Mouse (Mus musculus) G1E (cell line): ENCODE measurements around the gene Gm45808. TPM values are rescaled to one million over a fixed set of nuclear protein-coding genes. Genes with fewer than 3 reads are reported as not detected.
"Not testable (repeated sequence)": the region's sequence is repeated elsewhere in the genome, so short reads cannot be mapped to it uniquely, and the experiment has no call there.

Experiments
- ATAC-seq: 2 replicates; pipeline ENCODE4 v1.8.0; 2016; ENCODE audit warnings: mild to moderate bottlenecking; ENCODE audit not compliant: insufficient number of reproducible peaks, poor library complexity, low FRiP score, severe bottlenecking; ENCODE audit errors: extremely low read depth
- DNase-seq: peaks from one replicate; pipeline ENCODE4 v3.0.0; 2012; ENCODE audit warnings: low spot score
- H3K27me3 ChIP-seq: 2 replicates; pipeline ENCODE4 v1.6.1; 2012; ENCODE audit warnings: mild to moderate bottlenecking, low read length, inconsistent platforms; ENCODE audit not compliant: insufficient read depth
- H3K36me3 ChIP-seq: replicated peaks from 2 replicates; pipeline ENCODE3; 2012; ENCODE audit warnings: mild to moderate bottlenecking, inconsistent platforms
- H3K4me1 ChIP-seq: 2 replicates; pipeline ENCODE4 v1.6.1; 2012; ENCODE audit warnings: low read depth, low read length, inconsistent platforms, mixed read lengths; ENCODE audit not compliant: insufficient read depth
- H3K4me3 ChIP-seq: 2 replicates; pipeline ENCODE4 v1.5.1; 2012; ENCODE audit warnings: low read depth, mild to moderate bottlenecking, inconsistent platforms, low read length, moderate library complexity, mixed read lengths
- H3K9me3 ChIP-seq: replicated peaks from 2 replicates; pipeline ENCODE4 v1.6.1; 2012; ENCODE audit warnings: inconsistent platforms
- CTCF ChIP-seq: IDR thresholded peaks from 2 replicates; pipeline ENCODE4 v1.5.1; 2012; ENCODE audit warnings: low read depth, low read length, inconsistent platforms, mixed read lengths
- GATA1 ChIP-seq: IDR thresholded peaks from 2 replicates; pipeline ENCODE4 v1.6.1; 2012; ENCODE audit warnings: borderline replicate concordance, low read length, inconsistent platforms, mixed read lengths
- GATA2 ChIP-seq: IDR thresholded peaks from 2 replicates; pipeline ENCODE4 v1.6.1; 2012; ENCODE audit warnings: low read depth, low read length, inconsistent platforms, borderline replicate concordance
- POLR2AphosphoS5 ChIP-seq: IDR thresholded peaks from 2 replicates; pipeline ENCODE4 v1.6.1; 2012; ENCODE audit warnings: low read depth, low read length, inconsistent platforms; ENCODE audit not compliant: insufficient replicate concordance
- TAL1 ChIP-seq: conservative IDR thresholded peaks from 2 replicates; pipeline ENCODE4 v1.6.1; 2012; ENCODE audit warnings: low read depth, low read length, inconsistent platforms, mixed read lengths
- polyA plus RNA-seq: library from polyadenylated mRNA; stranded (reverse); fragments of >175 nt; gene quantifications from 2 replicates; pipeline ENCODE4 v1.2.3, GENCODE M21; 2012
- total RNA-seq, 2 experiments: library from RNA; stranded (forward) in 1 of 2; stranded (reverse) in 1 of 2; fragments of 200-1000 nt in 1 of 2; fragments of >200 nt in 1 of 2; fragmentation: Nextera tagmentation in 1 of 2; gene quantifications; 2 replicates each; pipeline ENCODE4 v1.2.3; 2014 to 2017

Gm45808 gene
- total and polyA plus RNA-seq, 3 experiments = not detected

- peak overlapping the region; percentile 87 for H3K4me3 ChIP-seq
- no peaks in the 10 kb centered on the region for H3K27me3 ChIP-seq
- peaks cover 88% of the 10 kb centered on the region for H3K36me3 ChIP-seq
- no peak for TF ChIP-seq TAL1
- ATAC-seq = peak; percentile 40
- no peaks in the 10 kb centered on the region for H3K9me3 ChIP-seq
- H3K4me1 ChIP-seq = peaks cover 71% of the 10 kb centered on the region
- DNase-seq = peak; percentile 85
Observed at GRCm38 (mm10) chr7:45460860-45461314, 25.7 kb downstream of the Gm45808 start.

DNA sequence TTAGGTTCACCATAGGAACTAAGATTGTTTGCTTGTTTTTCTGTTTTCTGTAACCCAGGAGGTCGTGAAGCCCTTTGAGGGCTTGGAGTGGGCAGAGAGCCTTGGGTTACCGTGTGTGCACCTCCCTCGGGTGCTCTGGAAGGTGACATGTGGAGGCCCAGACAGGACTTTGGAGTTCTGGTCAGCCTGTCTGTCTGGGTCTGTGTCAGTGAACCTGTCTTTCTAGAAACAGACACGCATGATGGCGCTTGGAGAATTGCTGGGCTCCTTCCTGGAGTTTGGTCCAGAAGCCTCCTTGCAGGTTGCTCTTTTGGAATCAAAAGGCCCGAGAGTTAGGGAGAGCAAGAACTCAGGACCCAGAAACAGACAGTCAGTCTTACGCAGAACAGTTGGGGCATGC lies 26.2 kb downstream of the Gm45808 start:
- Histone ChIP-seq H3K4me3 (peak overlapping the region; percentile 87; the same call in 1 of the 2 replicates), H3K36me3 (peaks cover 88% of the 10 kb centered on the region), H3K9me3 (no peaks in the 10 kb centered on the region), H3K27me3 (no peaks in the 10 kb centered on the region), H3K4me1 (peaks cover 69% of the 10 kb centered on the region)
- TF ChIP-seq TAL1 (no peak), GATA2 (no peak), POLR2AphosphoS5 (no peak), CTCF (no peak), GATA1 (no peak)
- ATAC-seq (no peak), DNase-seq (no peak)

DNA sequence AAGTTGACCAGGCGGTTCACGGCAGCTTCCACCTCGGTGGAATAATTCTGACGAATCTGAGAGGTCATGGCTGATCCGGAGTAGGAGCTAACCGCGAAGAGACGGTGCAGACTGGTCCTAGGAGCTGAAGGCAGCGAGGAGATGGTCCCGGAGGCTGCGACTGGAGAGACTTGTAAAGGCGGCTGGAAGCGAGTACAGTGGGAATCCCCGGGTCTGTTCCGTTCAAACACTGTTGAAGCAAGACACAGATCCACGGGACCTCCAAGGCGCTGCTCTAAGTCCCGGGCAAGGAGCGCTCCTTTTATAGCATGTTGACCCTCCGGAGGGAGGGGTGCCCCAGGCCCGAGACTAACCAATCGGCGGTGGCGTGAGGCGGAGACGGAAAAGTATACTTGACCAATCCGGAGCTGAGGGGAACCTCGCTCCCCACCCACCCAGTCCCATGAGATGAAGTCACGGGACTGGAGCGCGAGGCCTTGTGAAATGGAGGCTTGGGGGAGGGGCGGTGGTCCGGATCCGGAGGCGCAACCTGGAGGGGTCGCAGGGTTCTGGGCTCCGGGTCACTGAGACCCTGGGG lies 27.0 kb downstream of the Gm45808 start, which contains the start of gene Ftl1:
Gene Ftl1, minus strand, starts transcription at position 321 of the 577 bp plus-strand sequence.
- peak; percentile 79 for ATAC-seq
- peaks cover 88% of the 10 kb centered on the region for H3K36me3 ChIP-seq

GRCm38 (mm10) chr7:45458748-45459563 lies 27.7 kb downstream of the Gm45808 start:
- Histone ChIP-seq H3K27me3 (no peaks in the 10 kb centered on the region; the same call in 1 of the 2 replicates), H3K4me1 (peaks cover 65% of the 10 kb centered on the region), H3K36me3 (peaks cover 90% of the 10 kb centered on the region), H3K4me3 (peak overlapping the region; percentile 87), H3K9me3 (no peaks in the 10 kb centered on the region)
- ATAC-seq (no peak; the same call in 1 of the 2 replicates), DNase-seq (peak; percentile 51)
- TF ChIP-seq GATA1 (no peak), POLR2AphosphoS5 (peak; percentile 88; the same call in 1 of the 2 replicates), CTCF (no peak), GATA2 (no peak), TAL1 (no peak)

More for the DNA sequence above, 27.0 kb downstream of the Gm45808 start, which contains the start of gene Ftl1:
- peak; percentile 93 for TF ChIP-seq POLR2AphosphoS5
- peaks cover 67% of the 10 kb centered on the region for H3K4me1 ChIP-seq
- peak within 1 kb of the TSS; percentile 87 for H3K4me3 ChIP-seq
- DNase-seq = peak; percentile 99
- not testable (repeated sequence) for H3K9me3 ChIP-seq, H3K27me3 ChIP-seq

GRCm38 (mm10) chr7:45457204-45458060 lies 29.2 kb downstream of the Gm45808 start:
- TF ChIP-seq TAL1 = no peak
- peak; percentile 90; the same call in 1 of the 2 replicates for TF ChIP-seq POLR2AphosphoS5
- no peak for TF ChIP-seq CTCF
- H3K4me1 ChIP-seq = peaks cover 54% of the 10 kb centered on the region

DNA sequence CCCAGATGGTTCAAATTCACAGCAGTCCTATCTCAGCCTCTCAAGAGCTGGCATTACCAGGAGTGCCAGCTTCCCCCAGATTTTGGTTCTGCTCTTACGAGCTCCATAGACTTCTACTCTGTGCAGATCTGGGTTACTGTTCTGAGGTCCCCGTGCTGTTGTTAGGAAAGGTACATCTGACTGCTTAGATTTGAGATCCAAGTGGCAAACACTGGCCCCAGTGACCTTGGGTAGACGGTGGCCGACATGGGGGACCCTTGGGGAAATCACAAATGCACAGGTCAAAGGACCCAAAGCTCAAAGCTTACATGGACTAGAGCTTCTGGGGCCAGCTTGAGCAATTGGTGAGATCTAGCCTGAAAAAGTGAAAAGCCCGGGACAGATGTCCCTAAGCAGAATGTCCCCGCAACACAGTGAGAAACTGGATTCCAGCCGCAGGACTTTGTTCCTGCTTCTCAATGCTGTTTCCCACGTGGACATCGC lies 29.8 kb downstream of the Gm45808 start:
- ATAC-seq = no peak
- Histone ChIP-seq H3K36me3 (peaks cover 89% of the 10 kb centered on the region), H3K4me3 (peak overlapping the region; percentile 87; the same call in 1 of the 2 replicates)

More at GRCm38 (mm10) chr7:45457204-45458060, 29.2 kb downstream of the Gm45808 start:
- H3K36me3 ChIP-seq = peaks cover 89% of the 10 kb centered on the region
- H3K9me3 ChIP-seq = no peaks in the 10 kb centered on the region
- peak; percentile 23 for ATAC-seq
- H3K27me3 ChIP-seq = no peaks in the 10 kb centered on the region; the same call in 1 of the 2 replicates
- peak overlapping the region; percentile 87 for H3K4me3 ChIP-seq
- peak; percentile 43 for DNase-seq

More for the DNA sequence above, 29.8 kb downstream of the Gm45808 start:
- Histone ChIP-seq H3K9me3 (no peaks in the 10 kb centered on the region), H3K27me3 (no peaks in the 10 kb centered on the region; the same call in 1 of the 2 replicates), H3K4me1 (peaks cover 50% of the 10 kb centered on the region)
- TF ChIP-seq POLR2AphosphoS5 = no peak
- TF ChIP-seq CTCF = no peak
- TF ChIP-seq TAL1 = no peak
- TF ChIP-seq GATA2 = no peak
- TF ChIP-seq GATA1 = no peak
- no peak for DNase-seq
